Mouse (Mus musculus): Measurements from ENCODE around the gene Hecw2. TPM values are rescaled to one million over a fixed set of nuclear protein-coding genes. Genes with fewer than 3 reads are reported as not detected.

The Hecw2 gene
- polyA plus RNA-seq, 2 experiments: 0.17 to 0.26 TPM

DNA sequence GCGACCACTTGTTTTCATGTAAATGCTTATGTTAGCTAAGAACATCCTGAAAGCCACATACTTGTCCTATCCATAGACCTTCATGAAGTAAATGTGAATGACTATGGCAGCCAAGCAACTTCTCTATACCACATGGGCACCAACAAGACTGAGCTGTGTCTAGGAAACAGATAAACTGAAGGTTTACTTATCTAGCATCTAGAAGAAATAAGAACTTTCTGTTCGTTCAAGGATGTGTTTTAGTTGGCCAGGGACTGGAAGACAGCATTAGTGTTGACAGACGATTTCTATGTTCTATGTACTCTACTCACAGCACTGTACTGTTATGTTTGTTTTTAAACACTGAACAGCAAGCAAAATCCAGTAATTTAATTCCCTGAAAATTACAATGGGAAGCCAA is 412.9 kb downstream of the Hecw2 start:
- no peaks in the 10 kb centered on the region for H3K9me3 ChIP-seq (ENCODE audit: control insufficient read depth, low read length)
- no peak overlapping the region for H3K4me3 ChIP-seq (ENCODE audit: insufficient read depth in 1 of 2, low read depth in 2 of 2, low read length in 2 of 2)
- H3K9ac ChIP-seq (replicated peaks): no peak overlapping the region
- ATAC-seq (ENCODE audit: insufficient read depth) (no peak), DNase-seq (ENCODE audit: low read depth in 3 of 3, low spot score in 3 of 3) (no peak)
- H3K4me2 ChIP-seq (ENCODE audit: low read depth): peak overlapping the region; percentile 26; the same call in 1 of the 2 replicates
- TF ChIP-seq CTCF (IDR thresholded peaks at IDR 0.05; ENCODE audit: low read depth) (no peak), EP300 (IDR thresholded peaks at IDR 0.05; ENCODE audit: low read depth) (no peak)
- peaks cover 3% of the 10 kb centered on the region in 2 experiments; a peak in 3 of 4 replicates for H3K4me1 ChIP-seq (replicated peaks; ENCODE audit: control insufficient read depth in 2 of 2, insufficient read depth in 2 of 2, low read length in 1 of 2)
- no peaks in the 10 kb centered on the region for H3K36me3 ChIP-seq (replicated peaks; ENCODE audit: control insufficient read depth, insufficient read depth, low read depth)
- no peaks in the 10 kb centered on the region for H3K27me3 ChIP-seq (ENCODE audit: control insufficient read depth, insufficient read depth, low read length)
- WGBS (ENCODE audit: insufficient replicate concordance): 38% methylated on average over 3 of the region's 3 CpGs
- no peak overlapping the region for H3K27ac ChIP-seq

DNA sequence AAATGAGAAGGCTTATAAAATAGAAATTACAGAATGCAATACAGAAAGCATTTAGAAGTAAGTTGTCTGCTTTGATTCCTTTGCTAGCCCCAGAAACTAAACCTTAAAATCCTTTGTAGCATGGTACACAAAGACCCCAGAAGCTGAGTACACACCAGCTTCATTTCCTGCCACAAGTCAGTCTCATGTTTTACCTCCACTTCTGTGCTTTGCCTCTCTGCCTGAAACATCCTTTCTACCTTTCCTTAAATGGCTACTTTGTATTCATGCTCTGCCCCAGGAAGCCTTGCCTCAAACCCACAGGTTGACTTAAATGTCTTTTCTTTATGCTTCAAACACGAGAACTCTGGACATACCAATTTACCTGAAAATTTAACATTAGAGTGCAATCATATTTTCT is 413.7 kb downstream of the Hecw2 start:
- TF ChIP-seq CTCF (IDR thresholded peaks at IDR 0.05; ENCODE audit: low read depth) (no peak), EP300 (IDR thresholded peaks at IDR 0.05; ENCODE audit: low read depth) (no peak)
- no peak for DNase-seq (ENCODE audit: low read depth in 3 of 3, low spot score in 3 of 3)
- Histone ChIP-seq H3K4me3 (ENCODE audit: insufficient read depth in 1 of 2, low read depth in 2 of 2, low read length in 2 of 2) (no peak overlapping the region), H3K27me3 (ENCODE audit: control insufficient read depth, insufficient read depth, low read length) (no peaks in the 10 kb centered on the region), H3K9ac (replicated peaks) (no peak overlapping the region), H3K9me3 (ENCODE audit: control insufficient read depth, low read length) (no peaks in the 10 kb centered on the region), H3K36me3 (replicated peaks; ENCODE audit: control insufficient read depth, insufficient read depth, low read depth) (no peaks in the 10 kb centered on the region), H3K4me1 (replicated peaks; ENCODE audit: control insufficient read depth in 2 of 2, insufficient read depth in 2 of 2, low read length in 1 of 2) (peaks cover 3% of the 10 kb centered on the region in 2 experiments; a peak in 3 of 4 replicates), H3K27ac (no peak overlapping the region), H3K4me2 (ENCODE audit: low read depth) (no peak overlapping the region)
- WGBS (ENCODE audit: insufficient replicate concordance): 51% methylated on average over 1 of the region's 1 CpGs
- no peak for ATAC-seq (ENCODE audit: insufficient read depth)

DNA sequence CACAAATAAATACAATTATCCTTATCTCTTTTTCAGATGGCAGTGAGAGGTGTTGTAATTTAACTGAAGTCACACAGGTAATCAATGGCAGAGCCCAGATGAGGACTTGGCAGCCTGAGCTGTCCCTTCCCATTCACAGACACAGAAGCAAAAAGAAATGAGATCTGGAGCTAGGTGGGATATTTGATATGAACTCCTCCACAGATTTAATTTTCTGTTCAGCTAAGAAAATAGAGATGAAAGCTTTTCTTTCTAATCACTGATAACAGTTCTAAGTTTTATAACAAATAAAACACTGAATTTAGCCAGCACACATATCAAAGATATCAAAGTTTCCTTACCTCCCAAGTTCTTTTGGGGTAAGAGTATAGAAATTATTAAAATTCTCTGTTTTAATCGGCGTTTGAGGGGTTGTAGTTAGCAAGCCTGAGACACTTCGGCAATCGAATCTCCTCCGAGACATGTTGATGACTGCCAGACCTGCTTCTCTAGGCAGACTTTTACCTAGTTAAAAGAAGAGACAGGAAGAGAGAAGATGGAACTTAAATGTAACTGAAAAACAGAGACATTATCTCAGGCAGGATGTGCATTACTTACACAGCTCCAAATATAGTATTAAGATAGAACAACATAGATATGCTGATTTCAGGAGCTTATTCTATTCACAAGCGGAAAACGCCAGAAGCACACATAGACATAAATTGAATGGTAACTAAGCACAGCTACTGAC is 418.6 kb downstream of the Hecw2 start:
- WGBS (ENCODE audit: insufficient replicate concordance): 70% methylated on average over 7 of the region's 7 CpGs
- no peak overlapping the region for H3K4me3 ChIP-seq (ENCODE audit: insufficient read depth in 1 of 2, low read depth in 2 of 2, low read length in 2 of 2)
- H3K4me1 ChIP-seq (replicated peaks; ENCODE audit: control insufficient read depth in 2 of 2, insufficient read depth in 2 of 2, low read length in 1 of 2): peaks cover 0 to 2% of the 10 kb centered on the region in 2 experiments; a peak in 2 of 4 replicates
- no peak for TF ChIP-seq EP300 (IDR thresholded peaks at IDR 0.05; ENCODE audit: low read depth)
- TF ChIP-seq CTCF (IDR thresholded peaks at IDR 0.05; ENCODE audit: low read depth): no peak
- DNase-seq (ENCODE audit: low read depth in 3 of 3, low spot score in 3 of 3) (no peak), ATAC-seq (ENCODE audit: insufficient read depth) (no peak)
- no peaks in the 10 kb centered on the region for H3K9me3 ChIP-seq (ENCODE audit: control insufficient read depth, low read length)
- H3K27me3 ChIP-seq (ENCODE audit: control insufficient read depth, insufficient read depth, low read length): no peaks in the 10 kb centered on the region
- H3K4me2 ChIP-seq (ENCODE audit: low read depth): no peak overlapping the region
- H3K9ac ChIP-seq (replicated peaks): no peak overlapping the region
- no peak overlapping the region for H3K27ac ChIP-seq
- no peaks in the 10 kb centered on the region for H3K36me3 ChIP-seq (replicated peaks; ENCODE audit: control insufficient read depth, insufficient read depth, low read depth)

DNA sequence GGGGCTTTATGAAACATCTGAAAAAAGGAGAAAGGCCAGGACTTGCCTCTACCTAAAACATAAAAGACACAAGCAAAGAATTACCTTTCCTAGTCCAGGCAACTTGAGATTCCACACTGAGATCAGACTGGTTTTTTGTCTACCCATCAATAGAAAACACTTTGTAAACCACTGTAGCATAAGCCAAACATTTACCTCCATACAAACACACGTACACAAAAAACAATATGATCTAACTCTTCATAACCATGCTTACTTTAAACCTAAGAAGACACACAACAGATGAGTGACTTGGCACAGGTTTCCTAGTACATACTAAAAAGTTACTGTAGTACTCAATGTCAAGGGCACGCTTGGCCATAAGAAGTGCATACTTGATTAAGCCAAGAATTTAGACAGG is 419.4 kb downstream of the Hecw2 start:
- H3K27me3 ChIP-seq (ENCODE audit: control insufficient read depth, insufficient read depth, low read length): no peaks in the 10 kb centered on the region
- no peak overlapping the region for H3K9ac ChIP-seq (replicated peaks)
- H3K36me3 ChIP-seq (replicated peaks; ENCODE audit: control insufficient read depth, insufficient read depth, low read depth): no peaks in the 10 kb centered on the region
- peaks cover 0 to 2% of the 10 kb centered on the region in 2 experiments; a peak in 2 of 4 replicates for H3K4me1 ChIP-seq (replicated peaks; ENCODE audit: control insufficient read depth in 2 of 2, insufficient read depth in 2 of 2, low read length in 1 of 2)
- DNase-seq (ENCODE audit: low read depth in 3 of 3, low spot score in 3 of 3) (no peak), ATAC-seq (ENCODE audit: insufficient read depth) (no peak)
- WGBS (ENCODE audit: insufficient replicate concordance): 73% methylated on average over 2 of the region's 2 CpGs
- H3K4me2 ChIP-seq (ENCODE audit: low read depth): no peak overlapping the region
- H3K9me3 ChIP-seq (ENCODE audit: control insufficient read depth, low read length): no peaks in the 10 kb centered on the region
- TF ChIP-seq EP300 (IDR thresholded peaks at IDR 0.05; ENCODE audit: low read depth) (no peak), CTCF (IDR thresholded peaks at IDR 0.05; ENCODE audit: low read depth) (no peak)
- H3K27ac ChIP-seq: no peak overlapping the region
- H3K4me3 ChIP-seq (ENCODE audit: insufficient read depth in 1 of 2, low read depth in 2 of 2, low read length in 2 of 2): no peak overlapping the region

DNA sequence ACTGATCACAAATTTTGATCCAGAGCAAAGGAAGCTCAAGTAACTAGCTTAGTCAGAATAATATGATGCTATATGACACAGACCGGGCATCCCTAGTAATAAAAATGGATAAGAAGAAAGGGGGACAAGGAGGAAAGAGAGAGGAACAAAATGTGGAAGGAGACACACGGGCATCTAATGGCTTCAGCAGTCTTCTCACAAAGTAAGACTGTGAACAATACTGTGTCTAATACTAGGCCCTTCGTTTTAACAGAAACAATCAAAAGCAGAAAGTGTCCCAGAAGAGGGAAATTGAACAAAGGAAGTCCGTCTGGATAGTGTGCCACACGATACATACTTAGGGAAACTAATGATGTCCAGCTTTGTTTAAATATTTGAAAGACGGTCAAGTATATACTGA is 419.9 kb downstream of the Hecw2 start:
- 59% methylated on average over 6 of the region's 6 CpGs for WGBS (ENCODE audit: insufficient replicate concordance)
- Histone ChIP-seq H3K27me3 (ENCODE audit: control insufficient read depth, insufficient read depth, low read length) (no peaks in the 10 kb centered on the region), H3K4me1 (replicated peaks; ENCODE audit: control insufficient read depth in 2 of 2, insufficient read depth in 2 of 2, low read length in 1 of 2) (peaks cover 0 to 2% of the 10 kb centered on the region in 2 experiments; a peak in 2 of 4 replicates), H3K9ac (replicated peaks) (no peak overlapping the region), H3K27ac (no peak overlapping the region), H3K9me3 (ENCODE audit: control insufficient read depth, low read length) (no peaks in the 10 kb centered on the region), H3K4me2 (ENCODE audit: low read depth) (no peak overlapping the region), H3K36me3 (replicated peaks; ENCODE audit: control insufficient read depth, insufficient read depth, low read depth) (no peaks in the 10 kb centered on the region), H3K4me3 (ENCODE audit: insufficient read depth in 1 of 2, low read depth in 2 of 2, low read length in 2 of 2) (no peak overlapping the region)
- TF ChIP-seq CTCF (IDR thresholded peaks at IDR 0.05; ENCODE audit: low read depth) (no peak), EP300 (IDR thresholded peaks at IDR 0.05; ENCODE audit: low read depth) (no peak)
- DNase-seq (ENCODE audit: low read depth in 3 of 3, low spot score in 3 of 3) (no peak), ATAC-seq (ENCODE audit: insufficient read depth) (no peak)

Data from liver, embryonic 14.5 days (tissue).